Mouse (Mus musculus): ENCODE results near the gene Gabra2.

Gabra2 gene

GRCm38 (mm10) chr5:71095725-71096607, at the start of gene Gabra2:
Gabra2 (minus strand) TSS chr5:71095849.
- no peak for DNase-seq

DNA sequence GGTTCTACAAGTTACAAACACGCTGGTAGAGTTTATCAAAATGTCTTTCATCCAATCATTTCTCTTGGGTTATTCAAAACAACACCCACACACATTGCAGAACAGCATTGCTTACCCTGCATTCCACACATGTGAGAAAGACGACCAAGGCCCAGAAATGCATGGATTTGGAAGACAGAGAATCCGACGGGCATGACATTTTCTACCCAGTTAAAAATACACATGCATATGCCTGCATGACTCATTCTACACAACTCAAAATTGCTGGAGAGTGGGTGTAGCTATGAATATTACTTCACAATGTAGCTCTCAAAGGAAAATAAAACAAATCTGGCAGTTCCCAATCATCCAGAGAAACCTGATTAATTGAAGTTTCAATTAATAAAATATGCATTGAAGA, 41.0 kb upstream of the Gabra2 start:
- no peak for DNase-seq

GRCm38 (mm10) chr5:71135840-71136239, 40.2 kb upstream of the Gabra2 start:
- DNase-seq = no peak

DNA sequence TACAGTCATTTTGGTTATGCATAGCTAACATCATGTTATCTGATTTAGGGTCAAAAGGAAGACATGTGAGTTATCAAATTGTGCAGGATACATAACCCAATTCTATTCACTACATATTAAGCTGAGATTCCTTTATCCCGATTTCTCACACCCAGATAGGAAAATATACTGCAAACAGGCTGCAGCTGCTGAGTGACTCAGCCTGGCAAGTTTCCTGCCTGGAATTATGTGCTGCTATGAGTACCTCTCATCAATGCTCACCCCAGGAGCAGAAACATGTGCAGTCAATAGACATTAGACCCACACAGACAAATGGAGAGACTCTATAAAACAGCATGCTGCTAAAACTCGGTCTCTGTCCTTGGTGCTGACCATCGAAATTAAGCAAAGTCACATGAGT, 32.1 kb upstream of the Gabra2 start:
- DNase-seq = no peak

DNA sequence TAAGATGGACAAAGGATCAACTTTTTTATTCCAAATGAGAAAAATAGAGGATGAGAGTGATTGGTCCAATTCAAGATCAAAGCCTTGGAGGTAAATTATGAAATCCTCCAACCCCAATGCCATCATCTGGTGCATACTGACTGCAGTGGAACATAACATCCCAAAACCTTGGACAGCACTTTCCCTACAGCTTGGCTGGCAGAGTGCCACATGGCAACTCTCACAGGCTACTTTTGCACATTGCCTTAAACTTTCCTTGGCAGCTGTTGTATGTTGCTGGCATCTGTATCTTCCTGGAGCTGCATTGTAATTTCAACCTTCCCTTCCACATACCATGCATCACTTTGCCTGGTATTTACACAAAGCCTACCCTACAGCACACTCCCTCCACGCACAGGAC, 19.6 kb upstream of the Gabra2 start:
- no peak for DNase-seq

DNA sequence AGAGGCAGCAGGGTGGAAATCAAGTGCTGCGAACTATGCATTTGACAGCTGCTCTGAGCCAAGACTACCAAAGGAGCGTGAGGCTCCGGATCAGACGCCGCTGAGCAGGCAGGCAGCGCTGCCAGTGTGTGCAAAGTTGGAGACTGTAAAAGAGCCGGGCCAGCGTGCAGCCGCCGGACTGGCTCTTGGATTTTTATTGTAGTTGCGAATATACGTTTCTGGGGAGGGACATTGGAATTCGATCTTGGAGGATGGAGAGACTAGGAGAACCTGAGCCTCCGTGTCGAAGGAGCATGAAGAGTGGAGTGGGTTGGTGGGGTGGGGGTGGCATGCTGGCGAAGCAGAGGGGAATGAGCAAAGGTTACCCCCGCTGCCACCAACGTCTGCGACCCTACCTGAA, 469 bp downstream of the Gabra2 start:
- no peak for DNase-seq

- DNase-seq = no peak
These were observed 873 bp downstream of the Gabra2 start for GRCm38 (mm10) chr5:71094776-71095175.

GRCm38 (mm10) chr5:71093807-71094206, 1.8 kb downstream of the Gabra2 start:
- no peak for DNase-seq

- no peak for DNase-seq
These were observed 3.2 kb downstream of the Gabra2 start for GRCm38 (mm10) chr5:71092475-71092874.

- DNase-seq = no peak
These were observed 3.7 kb downstream of the Gabra2 start for GRCm38 (mm10) chr5:71091926-71092325.

- DNase-seq = no peak
These were observed 16.8 kb downstream of the Gabra2 start for GRCm38 (mm10) chr5:71078861-71079260.

- DNase-seq = no peak
These were observed 34.0 kb downstream of the Gabra2 start for GRCm38 (mm10) chr5:71061696-71062095.

- no peak for DNase-seq
These were observed 37.6 kb downstream of the Gabra2 start for GRCm38 (mm10) chr5:71058047-71058446.

DNA sequence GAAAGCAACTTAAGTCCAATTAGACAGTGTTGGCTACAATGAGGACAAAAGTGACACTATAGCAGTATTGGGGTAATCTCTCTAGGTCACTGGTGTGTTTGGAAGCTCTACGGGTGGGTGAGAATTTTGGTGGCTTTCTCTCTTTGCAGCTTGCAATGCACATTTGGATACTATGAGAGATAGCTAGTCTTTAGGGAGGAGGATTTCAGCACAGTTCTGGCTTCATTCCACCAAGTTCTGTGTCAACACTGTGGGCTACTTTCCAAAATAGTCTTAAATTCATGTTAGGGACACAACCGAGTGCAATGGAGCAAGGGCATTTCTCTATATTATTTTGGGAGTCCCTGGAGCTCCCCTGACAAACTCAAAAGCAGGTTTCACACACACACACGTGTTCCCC, 58.3 kb downstream of the Gabra2 start:
- no peak for DNase-seq

GRCm38 (mm10) chr5:71025956-71026355, 69.7 kb downstream of the Gabra2 start:
- DNase-seq = no peak

DNA sequence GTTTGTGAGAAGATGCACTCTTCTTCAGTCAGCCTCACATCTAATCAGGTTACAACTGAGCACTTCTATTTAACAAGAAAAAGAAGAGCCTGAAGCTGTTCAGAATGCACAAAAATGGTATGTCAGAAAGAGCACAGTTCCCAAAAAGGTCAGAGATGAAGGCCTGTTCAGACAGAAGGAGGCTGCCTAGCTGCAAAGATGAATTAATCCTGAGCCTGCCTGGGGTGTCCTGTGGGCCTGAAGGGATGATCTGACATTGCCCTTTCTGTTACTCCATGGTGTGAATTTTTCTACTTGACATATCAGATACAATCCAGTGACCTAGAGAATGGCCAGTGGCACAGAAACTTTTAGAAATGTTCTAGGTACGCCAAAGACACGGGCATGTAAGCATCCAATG, 83.9 kb downstream of the Gabra2 start:
- DNase-seq = no peak

GRCm38 (mm10) chr5:71011271-71011670, 84.4 kb downstream of the Gabra2 start:
- DNase-seq = no peak

DNA sequence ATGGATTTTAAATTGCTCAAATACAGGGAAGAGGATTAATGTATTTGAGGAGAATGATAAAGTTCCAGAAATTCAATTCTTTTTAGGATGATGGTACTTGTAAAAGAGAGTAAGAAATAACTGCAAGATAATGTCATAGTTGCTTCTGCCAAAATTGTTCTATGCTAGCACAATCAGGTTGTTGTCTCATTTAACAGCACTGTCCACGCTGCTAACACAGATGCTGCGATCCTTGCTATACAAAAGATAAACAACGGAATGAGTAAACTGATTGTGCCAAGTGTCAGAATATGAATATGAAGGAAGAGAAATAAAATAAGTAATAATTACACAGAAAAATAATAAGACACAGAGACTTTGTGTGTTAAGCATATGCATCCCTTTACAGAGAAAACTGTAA, 84.9 kb downstream of the Gabra2 start:
- DNase-seq = no peak

DNA sequence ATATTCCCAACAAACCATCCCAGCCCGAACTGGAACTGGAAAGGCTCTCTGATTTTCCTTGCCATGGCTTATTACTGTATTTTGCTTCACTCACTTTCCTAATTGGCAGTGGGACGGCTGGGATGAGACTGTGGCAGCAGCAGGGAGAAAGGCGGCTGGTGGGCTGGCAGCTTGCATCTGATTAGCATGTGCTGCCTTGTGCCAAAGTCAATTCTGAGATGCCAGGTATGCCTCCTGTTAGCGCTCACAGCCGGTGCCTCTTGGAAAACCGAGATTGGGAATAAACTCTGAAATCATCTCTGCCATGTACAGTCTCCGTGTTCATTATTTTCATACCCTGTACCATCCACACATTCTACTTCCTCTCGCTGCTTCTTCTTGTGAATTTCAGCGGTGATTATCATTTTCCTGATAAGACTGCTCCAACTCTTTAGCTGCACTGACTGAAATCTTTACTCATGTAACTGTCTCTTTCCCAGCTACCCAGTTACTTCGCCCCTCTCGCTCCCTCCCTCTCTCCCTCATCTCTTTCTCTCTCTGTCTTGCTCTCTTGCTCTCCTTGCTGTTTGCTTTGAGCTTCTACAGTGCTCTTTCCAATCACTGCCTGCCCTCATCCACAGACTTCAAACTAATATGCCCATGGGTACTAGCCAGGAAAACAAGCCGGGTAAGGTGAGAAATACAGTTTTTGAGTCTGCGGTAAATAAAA, 99.9 kb downstream of the Gabra2 start:
- DNase-seq = no peak

- no peak for DNase-seq
These were observed 102.4 kb downstream of the Gabra2 start for GRCm38 (mm10) chr5:70993281-70993680.

- DNase-seq = no peak
These were observed 104.8 kb downstream of the Gabra2 start for GRCm38 (mm10) chr5:70990891-70991290.

Data from thymus, adult 18-20 months (tissue).